Mouse (Mus musculus) kidney, postnatal 36 days (tissue): ENCODE measurements at regions not wholly inside any gene's neighbourhood (a gene's known extent, or its start where the extent isn't known, plus 50 kb on each side); places are given as distances from the start of the nearest gene placed in this dataset.

Experiments used
- DNase-seq, 2 experiments: peaks; one replicate each; pipeline ENCODE4 v3.0.0; 2021 to 2022; ENCODE audit warnings: mixed read lengths in 2 of 2

DNA sequence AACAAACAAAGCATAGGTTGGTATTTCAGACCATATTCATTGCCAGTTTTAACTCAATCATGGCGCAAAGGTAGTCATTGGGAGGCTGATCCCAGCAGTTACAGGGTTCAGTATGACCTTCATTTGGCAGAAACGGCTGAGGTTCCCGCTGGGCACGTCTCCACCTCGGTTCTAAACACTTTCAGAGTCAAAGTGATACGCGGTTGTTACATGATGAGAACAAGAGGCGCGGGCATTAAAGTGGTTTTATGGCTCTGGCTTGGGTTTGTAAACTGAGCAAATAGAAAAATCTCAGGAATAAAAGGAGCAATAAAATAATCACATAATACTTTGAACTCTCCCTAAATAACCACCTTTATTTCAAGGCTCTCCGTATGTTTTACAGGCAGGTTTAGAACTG lies 146.0 kb upstream of the Irf2bp2 start:
- DNase-seq = no peak

DNA sequence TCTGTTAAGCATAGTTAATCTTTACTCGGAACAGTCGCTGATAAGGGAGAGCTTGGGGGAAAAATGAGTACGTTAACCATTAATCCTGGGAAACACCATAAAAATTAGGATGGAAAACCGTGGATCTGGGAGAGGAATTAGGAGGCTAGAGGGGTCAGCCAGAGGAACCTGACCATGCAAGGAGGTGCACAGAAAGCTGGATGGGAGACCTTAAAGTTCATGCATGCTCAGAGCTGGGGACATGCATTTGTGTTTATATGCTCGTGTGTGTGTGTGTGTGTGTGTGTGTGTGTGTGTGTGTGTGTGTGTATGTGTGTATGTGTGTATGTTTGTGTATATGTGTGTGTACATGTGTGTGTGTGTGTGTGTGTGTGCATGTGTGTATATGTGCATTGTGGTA lies 143.2 kb upstream of the Irf2bp2 start:
- peak in 1 of 2 experiments; percentile 40 for DNase-seq

DNA sequence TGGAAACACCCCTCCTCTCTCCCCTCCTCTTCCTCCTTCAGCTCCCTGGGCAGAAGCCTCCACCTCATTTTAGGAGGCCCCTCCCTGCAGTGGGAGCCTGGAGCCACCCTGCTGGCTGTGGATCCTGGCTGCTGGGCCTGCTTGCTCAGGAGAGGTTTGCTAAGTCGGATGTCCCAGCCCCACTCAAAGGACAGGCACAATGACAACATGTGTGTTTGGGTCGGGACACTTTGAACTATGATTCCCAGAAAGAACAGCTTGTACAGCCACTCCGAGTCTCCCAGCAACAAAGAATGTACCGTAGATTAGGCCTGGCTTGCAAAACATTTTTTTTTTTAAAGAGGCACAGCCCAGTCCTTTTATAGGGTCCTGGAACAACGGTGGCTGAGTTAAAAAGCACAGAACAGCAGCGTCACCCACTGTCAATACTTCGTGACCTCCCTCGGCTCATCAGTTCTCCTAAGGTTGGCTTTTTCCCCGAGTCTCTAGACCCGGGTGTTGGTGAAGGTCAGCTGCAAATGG lies 142.7 kb upstream of the Irf2bp2 start:
- peak; percentile 73 to 95 for DNase-seq

DNA sequence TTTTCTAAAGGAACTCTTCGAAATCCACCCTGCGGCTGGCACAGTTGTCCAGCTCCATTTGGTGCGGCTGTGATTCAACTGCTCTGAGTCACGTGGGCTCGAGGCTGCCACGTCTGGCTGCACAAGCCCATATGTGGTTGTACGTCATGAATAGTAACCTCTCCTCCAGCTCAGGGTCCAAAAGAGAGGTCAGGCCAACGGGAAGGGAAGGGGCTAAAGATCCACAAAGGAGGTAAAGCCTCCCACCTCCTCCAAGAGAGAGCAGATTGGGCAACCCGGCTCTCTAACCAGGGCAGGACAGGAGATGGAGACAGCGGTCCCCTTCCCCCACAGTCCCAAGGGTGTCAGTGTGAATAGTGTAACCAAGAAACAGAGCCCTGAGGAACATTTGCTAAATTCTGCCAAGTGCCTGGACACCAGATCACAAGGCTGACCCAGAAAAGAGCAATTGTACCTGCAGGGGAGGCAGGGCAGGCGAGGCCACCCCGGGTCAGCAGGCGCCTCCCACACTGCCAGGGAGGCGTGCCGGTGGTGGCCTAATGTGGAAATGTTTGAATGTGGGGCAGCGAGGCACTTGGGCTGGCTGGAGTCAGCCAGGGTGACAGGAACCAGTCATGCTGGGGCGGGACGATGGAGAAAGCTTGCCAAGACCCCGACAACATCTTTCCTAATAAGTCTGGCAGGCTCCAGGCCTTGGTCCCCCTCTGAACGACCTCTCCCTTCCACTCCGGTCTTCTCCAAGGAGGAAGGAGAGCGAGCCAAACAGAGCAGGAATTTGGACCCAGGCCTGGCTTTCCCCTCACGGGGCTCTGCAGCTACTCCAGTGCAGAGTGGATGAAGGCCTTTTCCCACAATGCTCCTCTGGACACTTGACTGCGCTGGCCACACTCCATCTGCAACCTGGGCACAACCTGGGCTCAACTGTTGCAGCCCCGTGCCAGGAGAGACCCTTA lies 142.0 kb upstream of the Irf2bp2 start:
- peak; percentile 93 to 97 for DNase-seq

GRCm38 (mm10) chr8:126734743-126735487 lies 141.1 kb upstream of the Irf2bp2 start:
- DNase-seq = peak; percentile 72 to 89

DNA sequence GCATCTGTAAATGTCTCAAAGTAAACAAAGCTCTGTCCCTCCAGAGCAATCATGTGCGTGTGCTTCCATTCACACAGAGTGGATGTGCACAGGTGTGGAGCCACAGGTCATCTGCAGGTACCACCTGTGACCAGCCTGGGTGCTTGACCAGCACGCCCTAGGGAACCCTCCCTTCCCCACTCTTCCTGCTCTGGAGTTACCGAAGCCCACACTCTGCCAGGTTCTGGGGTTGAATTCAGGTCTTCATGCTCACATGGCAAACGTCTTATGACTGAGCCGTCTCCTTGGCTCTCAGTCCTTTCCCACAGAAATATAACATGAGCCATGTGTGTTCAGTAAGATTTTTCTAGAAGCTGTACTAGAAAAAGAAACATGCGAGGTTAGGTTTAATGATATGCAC lies 140.0 kb upstream of the Irf2bp2 start:
- DNase-seq = no peak

DNA sequence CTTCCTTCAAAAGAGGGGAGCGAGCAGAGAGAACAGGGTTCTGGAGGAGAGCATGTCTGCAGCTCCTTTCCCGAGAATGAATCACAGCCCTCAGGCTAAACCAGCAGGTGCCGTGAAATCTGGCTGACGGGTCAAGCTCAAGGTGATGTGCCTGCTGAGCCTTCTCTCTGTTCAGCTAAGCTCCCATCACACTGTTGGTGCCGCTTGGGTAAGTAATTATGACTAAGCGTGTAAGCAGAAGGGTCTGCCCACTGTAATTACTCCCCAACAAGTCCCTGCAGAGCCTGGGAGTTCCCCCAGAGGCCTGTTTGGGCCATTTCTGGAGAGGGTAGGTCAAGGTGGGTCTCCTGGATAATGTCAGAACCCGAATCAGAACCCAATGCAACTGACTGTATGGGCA lies 139.5 kb upstream of the Irf2bp2 start:
- no peak for DNase-seq

DNA sequence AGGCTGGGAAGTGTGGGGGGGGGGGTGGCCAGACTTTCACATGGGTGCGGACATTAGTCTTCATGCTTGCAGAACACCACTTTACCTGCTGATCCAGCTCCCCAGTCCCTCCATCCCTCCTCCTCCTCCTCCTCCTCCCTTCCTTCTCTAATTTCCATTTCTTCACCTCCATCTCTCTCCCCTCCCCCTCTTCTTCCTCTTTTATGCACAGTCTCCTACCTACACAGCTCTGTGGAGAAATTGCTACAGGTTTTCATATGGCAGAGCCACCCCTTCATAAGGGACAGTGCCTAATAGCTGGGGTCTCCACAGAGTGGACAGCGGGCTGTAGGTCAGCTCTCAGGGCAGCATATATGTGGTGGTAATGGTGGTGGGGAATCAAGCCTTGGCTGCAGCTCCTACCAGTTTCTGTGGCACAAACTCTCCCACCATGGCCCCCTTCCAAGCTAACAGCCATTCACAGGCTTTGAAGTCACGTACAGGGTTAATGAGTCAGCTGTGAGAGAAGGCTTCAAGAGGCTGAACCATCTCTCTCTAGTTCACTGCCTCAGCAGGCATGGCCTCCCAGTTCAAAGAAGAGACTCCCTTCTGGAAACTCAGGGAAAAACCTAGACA lies 136.3 kb upstream of the Irf2bp2 start:
- no peak for DNase-seq

DNA sequence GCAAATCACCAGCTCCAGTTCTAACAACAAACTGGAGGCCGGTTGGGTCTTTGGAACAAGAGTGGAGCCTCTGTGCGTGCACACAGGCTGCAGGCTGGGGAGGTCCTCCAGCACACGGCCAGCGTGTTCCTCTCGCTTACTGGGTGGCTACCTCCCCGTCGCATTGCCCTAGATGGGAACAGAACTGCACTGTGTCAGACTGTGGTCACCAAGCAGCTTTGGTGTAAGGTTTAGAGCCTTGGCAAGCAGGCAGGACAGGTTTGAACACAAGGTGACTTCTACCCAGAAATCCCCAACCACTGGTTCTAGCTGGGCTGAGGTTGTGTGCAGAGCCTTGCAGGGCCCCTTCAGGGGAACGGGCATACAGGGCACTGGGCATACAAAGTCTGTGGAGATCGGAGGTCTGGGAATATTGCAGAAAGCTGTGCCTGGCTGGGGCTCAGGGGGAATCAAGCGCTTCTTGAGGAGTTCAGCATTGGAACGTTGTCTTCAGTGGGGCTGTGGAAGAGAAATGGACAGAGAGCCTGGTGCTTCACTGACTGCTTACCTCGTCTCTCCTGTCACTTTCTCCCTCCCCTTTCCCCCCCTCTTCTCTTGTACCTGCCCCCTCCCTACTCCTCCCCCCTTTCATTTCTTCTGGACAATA lies 135.3 kb upstream of the Irf2bp2 start:
- peak in 1 of 2 experiments; percentile 29 for DNase-seq

- no peak for DNase-seq
These were observed 134.3 kb upstream of the Irf2bp2 start for GRCm38 (mm10) chr8:126728135-126728534.

- DNase-seq = no peak
These were observed 133.3 kb upstream of the Irf2bp2 start for GRCm38 (mm10) chr8:126727068-126727467.

- DNase-seq = no peak
These were observed 129.7 kb upstream of the Irf2bp2 start for GRCm38 (mm10) chr8:126723259-126724122.

DNA sequence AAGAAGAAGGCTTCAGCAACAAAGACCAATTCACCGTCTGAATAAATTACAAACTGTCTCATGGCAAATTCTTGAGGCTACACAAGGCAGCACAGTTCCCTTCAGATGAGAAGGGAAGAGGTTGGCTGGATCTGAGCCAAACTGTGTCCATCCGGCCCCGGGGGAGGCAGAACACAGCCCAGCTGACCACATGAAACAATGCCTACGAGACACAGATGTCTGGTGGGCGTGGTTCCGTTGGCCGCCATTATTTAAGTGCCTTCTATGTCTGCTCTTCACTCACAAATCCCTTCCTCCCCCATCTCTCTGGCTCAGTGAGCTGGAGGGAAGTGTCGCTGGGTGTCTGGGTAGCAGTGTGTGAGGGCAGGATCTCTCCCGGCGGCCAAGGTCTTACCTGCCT lies 127.8 kb upstream of the Irf2bp2 start:
- peak; percentile 60 to 66 for DNase-seq

- DNase-seq = peak; percentile 70 to 76
These were observed 126.8 kb upstream of the Irf2bp2 start for GRCm38 (mm10) chr8:126720473-126721145.

DNA sequence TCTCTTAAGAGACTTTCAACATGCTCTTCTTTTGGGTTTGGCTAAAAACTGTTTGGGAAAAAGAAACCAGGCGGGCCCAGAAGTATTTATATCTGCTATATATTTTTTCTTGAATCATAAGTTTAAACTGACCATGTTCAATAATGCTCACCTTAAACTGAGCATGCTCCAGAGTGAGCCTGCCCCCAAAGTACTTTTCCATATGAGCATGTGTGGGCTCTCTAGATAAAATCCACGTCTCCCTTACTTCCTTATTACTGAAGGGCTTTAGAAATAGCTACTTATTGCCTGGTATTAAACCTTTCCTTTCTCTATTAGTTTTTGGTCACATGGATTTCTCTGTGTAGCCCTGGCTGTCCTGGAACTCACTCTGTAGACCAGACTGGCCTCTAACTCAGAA lies 126.0 kb upstream of the Irf2bp2 start:
- DNase-seq = no peak

DNA sequence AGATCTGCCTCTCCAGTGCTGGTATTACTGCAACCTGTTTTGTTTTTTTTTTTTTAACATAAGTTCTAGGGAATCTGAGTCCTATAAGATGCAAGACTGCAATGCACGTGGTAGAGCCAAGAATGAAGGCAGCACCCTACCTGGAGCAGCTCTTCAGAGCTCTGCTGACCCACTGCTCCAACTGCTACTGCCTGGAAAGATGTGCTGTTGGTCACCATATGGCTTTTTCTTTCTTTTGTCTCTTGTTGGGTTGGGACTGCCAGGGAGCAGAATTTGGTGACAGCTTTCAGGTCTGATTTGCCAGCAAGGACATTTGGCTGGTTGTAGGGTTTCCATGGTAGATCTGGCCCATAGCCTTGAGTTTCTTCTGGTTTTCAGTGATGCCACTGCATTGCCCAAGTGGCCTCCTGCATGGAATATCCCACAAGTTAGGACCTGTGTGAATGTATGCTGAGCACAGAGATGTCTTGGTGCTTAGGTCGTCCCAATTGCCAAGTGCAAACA lies 123.9 kb upstream of the Irf2bp2 start:
- DNase-seq = no peak

DNA sequence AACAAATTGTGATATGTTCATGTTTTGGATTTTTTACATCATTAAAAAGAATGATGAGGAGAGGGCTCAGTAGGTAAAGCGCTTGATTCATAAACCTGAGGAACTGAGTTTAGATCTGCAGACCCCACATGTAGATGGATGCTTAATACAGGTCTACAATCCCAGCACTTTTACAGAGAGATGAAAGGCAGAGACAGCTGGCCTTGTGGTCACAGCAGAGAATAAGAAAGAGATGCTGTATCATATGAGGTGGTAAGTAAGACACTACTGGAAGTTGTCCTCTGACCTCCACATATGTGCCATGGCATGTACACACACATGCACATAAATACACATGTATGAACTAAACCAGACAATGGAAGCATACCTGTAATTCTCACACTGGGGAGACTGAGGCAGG lies 121.9 kb upstream of the Irf2bp2 start:
- no peak for DNase-seq

DNA sequence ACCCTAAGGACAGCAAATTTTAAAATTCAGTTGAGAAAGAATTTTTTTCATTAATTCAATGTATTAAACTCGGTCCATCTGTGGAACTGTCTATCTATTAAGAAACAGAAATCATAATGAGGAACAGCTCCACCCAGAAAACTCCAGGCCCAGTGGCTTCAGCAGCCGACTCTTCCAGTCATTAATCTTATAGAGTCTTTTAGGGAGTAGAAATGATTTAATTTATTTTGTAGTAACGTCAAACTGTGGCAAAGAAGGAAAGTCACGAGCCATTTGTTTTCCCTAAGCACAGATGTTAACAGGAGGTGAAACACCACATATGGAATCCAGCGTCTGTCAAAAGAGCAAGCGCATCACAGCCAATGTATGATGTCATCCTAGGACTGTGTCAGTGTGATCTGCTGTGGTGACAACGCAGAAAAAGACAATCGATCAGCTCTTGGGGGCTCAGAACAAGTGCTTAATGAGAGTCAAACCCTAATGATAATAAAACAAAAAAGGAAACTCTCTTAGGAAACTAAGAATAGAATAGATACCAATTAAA lies 119.9 kb upstream of the Irf2bp2 start:
- no peak for DNase-seq

DNA sequence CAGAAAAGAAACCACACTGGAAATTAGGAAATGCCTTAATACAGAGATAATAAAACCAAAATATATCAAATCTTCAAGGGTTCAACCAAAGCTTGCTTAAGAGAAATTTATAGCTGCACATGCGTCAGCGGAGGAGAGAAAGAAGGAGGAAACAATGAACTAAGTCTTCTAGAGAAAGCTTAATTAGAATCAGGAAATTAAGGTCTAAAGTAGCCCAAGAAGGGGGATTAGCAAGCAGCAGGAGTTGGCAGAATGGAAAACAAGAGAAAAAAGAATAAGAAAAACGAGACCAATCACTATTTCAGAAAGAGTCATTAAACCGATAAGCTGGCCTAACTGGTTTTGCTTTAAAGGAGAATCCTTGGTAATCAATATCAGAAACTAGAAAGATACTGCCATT lies 119.4 kb upstream of the Irf2bp2 start:
- no peak for DNase-seq

- peak; percentile 36 to 59 for DNase-seq
These were observed 119.0 kb upstream of the Irf2bp2 start for GRCm38 (mm10) chr8:126712749-126713148.

DNA sequence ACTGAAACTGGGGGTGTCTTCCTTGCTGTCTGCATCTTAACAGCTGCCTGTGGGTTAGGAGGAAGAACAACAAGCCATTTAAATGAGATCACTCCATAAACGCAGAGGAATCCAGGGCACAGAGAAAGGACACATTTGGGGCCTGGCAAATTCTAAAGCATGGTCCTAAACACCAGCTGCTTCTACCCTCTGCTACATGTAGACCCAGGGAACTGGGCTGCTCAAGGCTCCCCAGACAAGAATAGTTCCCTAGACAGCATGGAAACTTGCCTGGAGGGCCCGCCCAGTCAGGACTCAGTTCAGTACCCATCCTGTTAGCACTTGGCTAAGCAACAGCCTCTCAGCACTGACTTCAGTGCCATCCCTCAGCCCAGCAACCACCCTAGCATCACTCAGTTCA lies 115.2 kb upstream of the Irf2bp2 start:
- DNase-seq = no peak
